Mouse (Mus musculus) MEL (cell line): ENCODE measurements around the gene Zfp759. TPM values are rescaled to one million over a fixed set of nuclear protein-coding genes. Genes with fewer than 3 reads are reported as not detected.
"Not testable (repeated sequence)": the region's sequence is repeated elsewhere in the genome, so short reads cannot be mapped to it uniquely, and the experiment has no call there.

Experiments used
- DNase-seq: peaks from one replicate; pipeline ENCODE4 v3.0.0; 2011; ENCODE audit warnings: low read depth, low spot score
- H3K27ac ChIP-seq: 2 replicates; pipeline ENCODE4 v1.5.1; 2012; ENCODE audit warnings: low read depth, mild to moderate bottlenecking, control low read depth, low read length, moderate library complexity; ENCODE audit not compliant: control insufficient read depth
- H3K27me3 ChIP-seq, 2 experiments: fragments of 150-350 bp in 1 of 2; sonication (generic) in 1 of 2; 2 replicates each; pipeline ENCODE4 v1.6.1; 2012; ENCODE audit warnings: low read length in 2 of 2, mild to moderate bottlenecking in 2 of 2, improper control_type of control experiment in 1 of 2, moderate library complexity in 1 of 2; ENCODE audit not compliant: insufficient read depth in 2 of 2, control insufficient read depth in 1 of 2
- H3K36me3 ChIP-seq, 2 experiments: 2 replicates each; pipeline ENCODE4 v1.6.1; 2012 to 2014; ENCODE audit warnings: low read length in 2 of 2, improper control_type of control experiment in 1 of 2, inconsistent platforms in 1 of 2, mild to moderate bottlenecking in 1 of 2; ENCODE audit not compliant: insufficient read depth in 2 of 2, control insufficient read depth in 1 of 2
- H3K4me1 ChIP-seq, 2 experiments: fragments of 150-350 bp in 1 of 2; sonication (generic) in 1 of 2; 2 replicates each; pipeline ENCODE4 v1.6.1; 2012; ENCODE audit warnings: low read length in 2 of 2, improper control_type of control experiment in 1 of 2, mild to moderate bottlenecking in 1 of 2; ENCODE audit not compliant: insufficient read depth in 2 of 2, control insufficient read depth in 1 of 2
- H3K4me3 ChIP-seq, 2 experiments: fragments of 150-350 bp in 1 of 2; sonication (generic) in 1 of 2; 2 replicates each; pipeline ENCODE4 v1.5.1; 2012; ENCODE audit warnings: low read depth in 2 of 2, low read length in 2 of 2, mild to moderate bottlenecking in 2 of 2, moderate library complexity in 2 of 2, control low read depth in 1 of 2, improper control_type of control experiment in 1 of 2; ENCODE audit not compliant: control insufficient read depth in 1 of 2, insufficient read depth in 1 of 2
- H3K79me2 ChIP-seq: 2 replicates; pipeline ENCODE4 v1.6.1; 2012; ENCODE audit warnings: mild to moderate bottlenecking, low read length, moderate library complexity; ENCODE audit not compliant: control insufficient read depth, poor library complexity, insufficient read depth
- H3K9ac ChIP-seq: 2 replicates; pipeline ENCODE4 v1.6.1; 2012; ENCODE audit warnings: low read depth, mild to moderate bottlenecking, control low read depth, low read length, moderate library complexity; ENCODE audit not compliant: control insufficient read depth, poor library complexity, severe bottlenecking
- H3K9me3 ChIP-seq: fragments of 150-350 bp; sonication (generic); replicated peaks from 2 replicates; pipeline ENCODE4 v1.6.1; 2012; ENCODE audit warnings: mild to moderate bottlenecking, low read length, improper control_type of control experiment, moderate library complexity; ENCODE audit not compliant: insufficient read depth
- CHD2 ChIP-seq: IDR thresholded peaks from 2 replicates; pipeline ENCODE4 v1.6.1; 2011; ENCODE audit warnings: low read length, improper control_type of control experiment
- ELF1 ChIP-seq: IDR thresholded peaks from 2 replicates; pipeline ENCODE4 v1.6.1; 2014; ENCODE audit warnings: low read depth, mild to moderate bottlenecking, inconsistent platforms, low read length, improper control_type of control experiment, moderate library complexity
- GABPA ChIP-seq: IDR thresholded peaks from 2 replicates; pipeline ENCODE4 v1.6.1; 2012; ENCODE audit warnings: low read depth, mild to moderate bottlenecking, inconsistent platforms, low read length, improper control_type of control experiment, moderate library complexity
- HCFC1 ChIP-seq: IDR thresholded peaks from 2 replicates; pipeline ENCODE4 v1.6.1; 2012; ENCODE audit warnings: low read depth, mild to moderate bottlenecking, inconsistent platforms, low read length, improper control_type of control experiment, moderate library complexity
- KAT2A ChIP-seq: conservative IDR thresholded peaks from 2 replicates; pipeline ENCODE4 v1.6.1; 2012; ENCODE audit warnings: low read depth, low read length, improper control_type of control experiment, inconsistent platforms
- MAFK ChIP-seq: IDR thresholded peaks from 2 replicates; pipeline ENCODE4 v1.6.1; 2011; ENCODE audit warnings: low read depth, mild to moderate bottlenecking, low read length, improper control_type of control experiment, borderline replicate concordance
- MAX ChIP-seq: IDR thresholded peaks from 2 replicates; pipeline ENCODE4 v1.6.1; 2011; ENCODE audit warnings: low read length, improper control_type of control experiment
- MAZ ChIP-seq: IDR thresholded peaks from 2 replicates; pipeline ENCODE4 v1.6.1; 2012; ENCODE audit warnings: low read depth, mild to moderate bottlenecking, inconsistent platforms, low read length, improper control_type of control experiment
- MXI1 ChIP-seq: IDR thresholded peaks from 2 replicates; pipeline ENCODE4 v1.6.1; 2011; ENCODE audit warnings: mild to moderate bottlenecking, low read depth, low read length, improper control_type of control experiment
- NRF1 ChIP-seq: IDR thresholded peaks from 2 replicates; pipeline ENCODE4 v1.6.1; 2014; ENCODE audit warnings: low read depth, mild to moderate bottlenecking, inconsistent platforms, low read length, improper control_type of control experiment, moderate library complexity; ENCODE audit not compliant: poor library complexity, insufficient read depth, severe bottlenecking
- POLR2A ChIP-seq, 2 experiments: IDR thresholded peaks; 2 replicates each; pipeline ENCODE4 v1.6.1; 2011 to 2012; ENCODE audit warnings: low read length in 2 of 2, mild to moderate bottlenecking in 2 of 2, control low read depth in 1 of 2, improper control_type of control experiment in 1 of 2, low read depth in 1 of 2, moderate library complexity in 1 of 2; ENCODE audit not compliant: control insufficient read depth in 1 of 2, insufficient read depth in 1 of 2, poor library complexity in 1 of 2
- POLR2AphosphoS5 ChIP-seq: IDR thresholded peaks from 2 replicates; pipeline ENCODE4 v1.6.1; 2012; ENCODE audit warnings: low read depth, borderline replicate concordance, mild to moderate bottlenecking, inconsistent platforms, low read length, moderate library complexity, mixed read lengths
- RAD21 ChIP-seq: IDR thresholded peaks from 2 replicates; pipeline ENCODE4 v1.6.1; 2011; ENCODE audit warnings: mild to moderate bottlenecking, low read depth, low read length, improper control_type of control experiment
- SIN3A ChIP-seq: IDR thresholded peaks from 2 replicates; pipeline ENCODE4 v1.6.1; 2012; ENCODE audit warnings: low read length, improper control_type of control experiment, inconsistent platforms
- TBP ChIP-seq: IDR thresholded peaks from 2 replicates; pipeline ENCODE4 v1.8.0; 2011; ENCODE audit warnings: low read depth, low read length, improper control_type of control experiment
- USF1 ChIP-seq: IDR thresholded peaks from 2 replicates; pipeline ENCODE4 v1.6.1; 2014; ENCODE audit warnings: low read depth, mild to moderate bottlenecking, inconsistent platforms, low read length, improper control_type of control experiment, moderate library complexity
- ZC3H11A ChIP-seq: IDR thresholded peaks from 2 replicates; pipeline ENCODE4 v1.6.1; 2012; ENCODE audit warnings: low read depth, mild to moderate bottlenecking, inconsistent platforms, low read length, improper control_type of control experiment
- ZNF384 ChIP-seq: IDR thresholded peaks from 2 replicates; pipeline ENCODE4 v1.6.1; 2012; ENCODE audit warnings: low read depth, mild to moderate bottlenecking, inconsistent platforms, low read length, improper control_type of control experiment
- polyA plus RNA-seq, 2 experiments: library from polyadenylated mRNA; stranded (reverse) in 1 of 2; unstranded in 1 of 2; fragments of >175 nt in 1 of 2; fragments of >200 nt in 1 of 2; gene quantifications; 2 replicates each; pipeline versions ENCODE4 v1.2.1 to v1.2.4; 2012; ENCODE audit warnings: low replicate concordance in 2 of 2, low read depth in 1 of 2; ENCODE audit not compliant: insufficient read length in 2 of 2, insufficient read depth in 1 of 2, missing spikeins in 1 of 2
- total RNA-seq: library from RNA; depleted of rRNA; stranded (reverse); fragments of 300-350 nt; gene quantifications from 2 replicates; pipeline ENCODE4 v1.2.3, GENCODE M21; 2012; rRNA removed

Zfp759 gene
- total RNA-seq (1.5 and 2.3 TPM in 2 replicates), polyA plus RNA-seq (1 to 10 TPM in 1 of 2 experiments, not detected in 1; 1.5 TPM)

GRCm38 (mm10) chr13:67121360-67121759 is at the start of gene Zfp759:
Gene Zfp759 (plus strand): TSS chr13:67121660.
- DNase-seq, H3K27me3 ChIP-seq, H3K4me1 ChIP-seq, H3K4me3 ChIP-seq, H3K36me3 ChIP-seq, H3K9me3 ChIP-seq, H3K9ac ChIP-seq, H3K79me2 ChIP-seq, H3K27ac ChIP-seq: not testable (repeated sequence)

GRCm38 (mm10) chr13:67072786-67073185 is 48.7 kb upstream of the Zfp759 start:
- Histone ChIP-seq H3K79me2 (no peaks in the 10 kb centered on the region; the same call in 1 of the 2 replicates), H3K4me3 (no peak overlapping the region), H3K4me1 (no peaks in the 10 kb centered on the region), H3K27ac (no peak overlapping the region), H3K9ac (no peak overlapping the region), H3K36me3 (peaks cover 0 to 14% of the 10 kb centered on the region in 2 experiments; a peak in 2 of 4 replicates), H3K9me3 (no peaks in the 10 kb centered on the region), H3K27me3 (no peaks in the 10 kb centered on the region)
- no peak for DNase-seq
- no peak for TF ChIP-seq GABPA
- no peak for TF ChIP-seq SIN3A
- TF ChIP-seq KAT2A, result no peak
- no peak for TF ChIP-seq RAD21

- H3K79me2 ChIP-seq, result peaks cover 2% of the 10 kb centered on the region
- H3K9me3 ChIP-seq, result no peaks in the 10 kb centered on the region
- no peak overlapping the region for H3K27ac ChIP-seq
- no peak for DNase-seq
- H3K36me3 ChIP-seq, result peaks cover 2 to 4% of the 10 kb centered on the region in 2 experiments; a peak in 2 of 4 replicates
- peaks cover 0 to 3% of the 10 kb centered on the region in 2 experiments; a peak in 1 of 4 replicates for H3K4me1 ChIP-seq
- H3K27me3 ChIP-seq, result no peaks in the 10 kb centered on the region
- TF ChIP-seq POLR2A (IDR thresholded peaks at IDR 0.05; ENCODE audit: control insufficient read depth in 1 of 2, insufficient read depth in 1 of 2, low read depth in 1 of 2, low read length in 2 of 2, poor library complexity in 1 of 2) (no peak), RAD21 (no peak), ZNF384 (no peak), GABPA (no peak)
- H3K4me3 ChIP-seq, result no peak overlapping the region
- H3K9ac ChIP-seq, result no peak overlapping the region
These were observed 44.2 kb upstream of the Zfp759 start for GRCm38 (mm10) chr13:67077244-67077643.

DNA sequence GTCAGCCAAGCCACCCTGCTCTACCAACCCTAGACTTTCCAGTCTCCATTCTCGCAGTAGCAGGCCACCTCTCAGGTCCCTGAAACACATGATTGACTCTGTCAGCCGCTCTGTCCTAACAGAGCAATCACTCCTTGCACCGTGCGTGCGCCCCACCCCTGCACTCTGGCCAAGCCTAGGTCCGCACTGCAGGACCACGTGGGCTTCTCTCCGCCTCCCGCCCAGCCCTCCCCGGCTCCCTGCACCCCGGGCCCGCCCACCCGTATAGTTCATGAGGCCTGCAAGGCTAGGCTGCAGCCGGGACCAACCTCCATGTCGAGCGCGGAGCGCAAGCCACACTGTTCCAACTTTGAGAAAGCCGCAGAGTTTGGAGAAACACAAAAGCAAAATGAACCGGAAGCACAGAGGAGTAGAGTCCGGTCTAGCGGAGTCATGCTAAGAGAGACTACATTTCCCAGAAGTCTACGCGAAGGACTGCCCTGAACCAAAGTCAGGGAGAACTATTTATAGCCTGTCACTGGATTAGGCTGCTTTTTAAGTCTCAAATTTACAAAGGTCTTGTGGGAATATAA is 40.2 kb upstream of the Zfp759 start:
- peaks cover 2% of the 10 kb centered on the region for H3K79me2 ChIP-seq
- peak overlapping the region; percentile 87 for H3K27ac ChIP-seq
- peaks cover 0 to 4% of the 10 kb centered on the region in 2 experiments; a peak in 1 of 4 replicates for H3K36me3 ChIP-seq
- no peaks in the 10 kb centered on the region for H3K9me3 ChIP-seq
- peak overlapping the region; percentile 67 to 86 for H3K4me3 ChIP-seq
- DNase-seq, result peak; percentile 87
- H3K27me3 ChIP-seq, result no peaks in the 10 kb centered on the region
- peaks cover 0 to 3% of the 10 kb centered on the region in 2 experiments; a peak in 1 of 4 replicates for H3K4me1 ChIP-seq
- H3K9ac ChIP-seq, result peak overlapping the region; percentile 77
- TF ChIP-seq POLR2A (IDR thresholded peaks at IDR 0.05; ENCODE audit: control insufficient read depth in 1 of 2, insufficient read depth in 1 of 2, low read depth in 1 of 2, low read length in 2 of 2, poor library complexity in 1 of 2) (peak in 1 of 2 experiments; percentile 54; a peak in 1 of 4 replicates), MAZ (peak; percentile 48; the same call in 1 of the 2 replicates), POLR2AphosphoS5 (no peak), MAFK (no peak), TBP (peak; percentile 43; the same call in 1 of the 2 replicates), ZNF384 (no peak), ZC3H11A (no peak), MXI1 (peak; percentile 92), CHD2 (no peak; the same call in 1 of the 2 replicates), ELF1 (peak; percentile 73), MAX (peak; percentile 74), GABPA (0 out of 2 replicates have a peak, but pooled peaks have one; percentile 39), NRF1 (no peak), USF1 (peak; percentile 79), HCFC1 (peak; percentile 95)
